Mouse (Mus musculus) frontal cortex, postnatal 14 days (tissue): ENCODE results near the gene Col2a1.
A peak's percentile ranks its signal among the peaks of the same experiment; 100 is the strongest.

Experiments used
- DNase-seq, 2 experiments: peaks; one replicate each; pipeline ENCODE4 v3.0.0; 2022; ENCODE audit warnings: low spot score in 2 of 2

Gene Col2a1

GRCm38 (mm10) chr15:98002991-98003821 lies 1.3 kb downstream of the Col2a1 start:
- no peak for DNase-seq

DNA sequence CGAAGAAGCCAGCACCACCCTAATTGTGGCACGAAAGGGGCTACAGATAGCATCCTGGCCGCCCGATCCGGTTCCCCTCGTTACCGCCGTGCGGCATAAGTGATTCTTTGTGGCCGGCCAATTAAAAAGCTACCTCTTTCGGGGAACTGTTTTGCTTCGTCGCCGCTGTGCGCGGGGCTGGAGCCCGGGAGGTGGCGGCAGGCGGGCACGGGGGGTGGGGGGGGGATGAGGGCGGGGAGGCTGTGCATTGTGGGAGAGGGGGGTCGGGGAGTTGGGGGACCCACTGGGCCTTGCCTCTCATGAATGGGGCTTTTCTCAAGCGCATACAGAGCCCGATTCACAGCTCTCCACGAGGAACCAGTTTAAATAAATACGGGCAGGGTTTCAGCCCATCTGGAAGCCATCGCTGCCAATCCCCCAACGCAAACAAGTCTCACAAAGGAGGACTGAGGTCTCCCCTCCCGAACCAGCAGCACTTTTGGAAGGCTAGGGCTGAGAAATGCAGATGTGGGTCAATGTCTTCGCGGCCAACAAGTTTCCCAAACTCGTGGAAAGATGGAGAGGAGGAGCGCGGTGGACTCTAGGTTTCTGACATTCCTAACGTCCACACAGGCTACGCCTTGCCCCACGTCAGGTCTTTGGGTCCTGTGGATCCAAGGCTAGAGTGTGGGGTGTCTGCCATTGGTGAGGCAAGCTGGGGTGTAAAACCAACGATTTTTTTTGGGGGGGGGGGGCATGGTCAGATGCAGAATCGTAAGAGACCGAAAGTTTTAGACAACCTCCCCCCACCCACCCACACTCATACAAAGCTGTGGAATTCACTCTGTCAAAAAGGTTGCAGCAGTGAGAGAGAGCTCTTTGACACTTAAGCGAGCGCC lies 2.1 kb downstream of the Col2a1 start:
- DNase-seq, result no peak

- DNase-seq, result no peak
Measured at GRCm38 (mm10) chr15:98001321-98002112, 3.0 kb downstream of the Col2a1 start.

- no peak for DNase-seq
Measured at GRCm38 (mm10) chr15:97999991-98000390, 4.5 kb downstream of the Col2a1 start.

GRCm38 (mm10) chr15:97999546-97999945 lies 4.9 kb downstream of the Col2a1 start:
- DNase-seq, result no peak

DNA sequence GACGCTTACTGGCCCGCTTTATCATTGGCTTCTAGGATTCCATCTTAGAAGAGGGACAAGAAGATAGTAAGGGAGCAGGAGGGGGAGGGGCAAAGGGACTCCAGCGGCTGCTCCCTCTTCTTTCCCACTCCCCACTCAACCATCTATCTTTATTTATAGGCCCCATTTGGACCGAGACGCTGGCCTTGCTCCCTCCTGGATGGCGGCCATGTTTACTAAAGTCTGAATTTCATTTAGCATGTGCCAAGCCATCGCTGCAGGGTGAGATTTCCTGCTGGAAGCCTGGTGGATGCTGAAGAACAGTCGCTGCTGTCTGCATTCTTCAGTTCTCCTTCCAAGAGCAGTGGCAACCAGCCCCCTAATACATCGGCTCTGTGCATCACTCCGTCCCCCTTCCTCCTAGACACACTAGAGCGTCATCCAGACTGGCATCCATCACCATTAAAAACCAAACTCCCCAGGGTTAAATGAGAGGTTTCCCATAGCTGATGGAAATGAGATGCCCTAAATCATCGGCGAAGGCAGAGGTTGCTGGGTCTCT lies 7.7 kb downstream of the Col2a1 start:
- peak in 1 of 2 experiments; percentile 35 for DNase-seq

DNA sequence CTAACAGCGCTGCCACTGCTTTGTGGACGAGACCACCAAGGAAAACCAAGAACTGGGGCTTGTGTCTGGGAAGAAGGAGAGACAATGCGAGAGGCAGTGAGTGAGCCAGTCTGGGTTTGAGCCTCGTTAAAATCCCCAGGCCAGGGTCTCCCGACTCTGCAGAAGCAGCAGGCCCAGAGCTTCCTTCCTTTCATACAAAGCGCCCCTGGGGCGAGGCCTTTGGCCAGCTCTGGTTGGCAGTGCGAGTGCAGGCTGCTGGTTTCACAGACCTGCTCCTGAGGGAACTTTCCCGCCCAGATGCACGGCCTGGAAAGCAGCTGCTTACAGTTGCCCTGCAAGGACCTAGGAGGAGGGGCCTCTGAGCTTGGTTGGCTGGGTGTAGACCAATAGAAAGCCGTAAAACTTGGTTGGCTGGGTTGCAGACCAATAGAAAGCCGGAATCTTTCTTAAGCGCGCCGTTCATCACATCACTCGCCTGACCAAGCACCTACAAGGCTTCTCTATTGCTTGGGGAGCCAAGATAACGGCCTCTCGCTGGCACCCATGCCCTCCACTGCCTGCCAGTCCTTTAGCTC lies 11.7 kb downstream of the Col2a1 start:
- peak; percentile 70 to 82 for DNase-seq

DNA sequence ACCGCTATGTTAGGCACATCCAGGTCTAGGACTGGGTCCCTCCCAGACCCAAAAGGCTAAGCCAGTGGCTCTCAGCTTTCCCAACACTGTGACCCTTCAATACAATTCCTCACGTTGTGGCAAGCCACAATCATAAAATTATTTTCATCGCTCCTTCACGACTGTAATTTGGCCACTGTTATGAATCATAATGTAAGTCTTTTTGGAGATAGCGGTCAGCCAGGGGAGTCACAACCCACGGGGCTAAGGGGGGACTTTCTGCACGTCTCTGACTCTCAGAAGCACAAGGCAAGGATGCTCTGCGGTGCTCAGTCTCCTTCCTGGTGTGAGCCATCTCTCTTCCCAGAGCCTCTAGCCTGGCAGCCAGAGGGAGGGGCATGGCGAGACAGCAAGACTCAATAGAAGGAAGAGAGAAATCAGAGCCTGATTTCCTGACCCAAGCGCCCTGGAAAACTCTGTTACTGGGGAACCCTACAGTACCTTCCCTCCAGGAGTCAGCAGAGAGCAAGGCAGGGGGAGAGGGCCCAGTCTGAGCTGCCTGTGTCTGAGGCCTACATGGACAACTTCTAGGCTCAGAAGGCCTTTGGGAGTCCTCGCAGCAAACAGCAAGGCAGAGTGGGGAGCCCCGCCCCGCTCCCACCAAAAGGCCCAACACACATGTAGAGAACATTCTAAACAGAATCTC lies 12.3 kb downstream of the Col2a1 start:
- no peak for DNase-seq

DNA sequence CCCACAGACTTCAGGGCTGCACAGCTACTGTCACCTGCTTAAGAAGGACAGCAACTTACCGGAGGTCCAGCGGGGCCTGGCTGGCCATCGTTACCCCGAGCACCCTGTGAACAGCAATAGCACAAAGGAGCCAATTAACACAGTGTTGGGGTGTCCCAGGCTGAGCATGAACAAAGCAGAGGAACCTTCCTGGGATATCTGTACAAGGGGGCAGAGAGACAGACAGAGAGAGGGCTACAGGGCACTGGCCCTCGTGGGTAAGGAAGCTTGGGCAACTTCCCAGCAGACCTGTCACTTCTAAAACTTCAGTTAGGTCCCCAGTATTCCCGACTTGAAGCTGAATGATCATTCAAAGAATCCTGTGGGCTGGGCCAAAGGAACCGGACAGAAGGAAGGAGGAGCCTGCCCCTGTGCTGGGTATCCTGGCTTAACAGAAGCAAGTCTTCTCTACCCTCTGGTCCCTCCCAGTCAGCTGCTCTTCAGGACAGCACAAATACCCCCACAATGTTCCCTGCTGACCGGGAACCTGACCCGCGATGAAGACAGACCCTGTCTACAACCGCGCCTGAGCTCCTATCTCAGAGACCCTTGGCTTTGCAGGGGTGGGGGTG lies 13.1 kb downstream of the Col2a1 start:
- no peak for DNase-seq

DNA sequence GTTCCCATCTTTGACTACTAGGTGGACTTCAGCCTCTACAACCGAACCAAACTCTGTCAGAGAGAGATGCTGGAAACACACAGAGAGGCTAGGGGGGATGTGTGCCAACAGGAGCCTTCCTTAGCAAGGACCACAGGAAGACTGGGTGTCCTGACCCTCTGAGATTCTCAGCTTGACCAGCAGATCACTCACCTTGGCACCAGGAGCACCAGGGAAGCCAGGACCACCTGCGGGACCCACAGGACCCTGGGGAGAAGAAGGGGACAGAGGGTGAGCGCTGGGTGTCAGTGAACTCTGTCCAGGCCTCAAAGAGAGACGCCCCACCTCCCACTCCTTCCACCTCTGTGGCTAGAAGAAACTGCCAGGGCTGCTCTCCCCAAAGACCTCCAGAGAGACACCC lies 13.8 kb downstream of the Col2a1 start:
- no peak for DNase-seq

GRCm38 (mm10) chr15:97990124-97990523 lies 14.4 kb downstream of the Col2a1 start:
- DNase-seq, result no peak

DNA sequence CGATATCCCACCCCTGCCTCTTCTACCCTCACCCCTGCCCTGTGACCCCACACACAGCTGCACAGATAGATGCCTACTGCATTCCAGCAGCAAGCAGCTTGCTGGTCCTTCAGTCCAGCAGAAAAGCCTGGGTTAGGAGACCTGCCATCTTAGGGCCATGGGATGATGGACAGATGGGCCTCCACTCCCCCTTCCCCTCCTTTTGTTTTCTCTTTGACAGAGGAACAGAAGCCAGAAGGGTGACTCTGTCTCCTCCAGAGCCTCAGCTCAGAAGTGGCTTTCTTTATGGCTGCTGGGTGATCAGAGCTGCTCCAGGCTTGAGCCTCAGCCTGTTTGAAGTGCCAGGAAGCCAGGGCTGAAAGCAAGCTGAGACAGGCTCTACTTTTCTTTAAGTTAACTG lies 15.0 kb downstream of the Col2a1 start:
- DNase-seq, result no peak

GRCm38 (mm10) chr15:97981560-97981959 lies 22.9 kb downstream of the Col2a1 start:
- DNase-seq, result no peak

DNA sequence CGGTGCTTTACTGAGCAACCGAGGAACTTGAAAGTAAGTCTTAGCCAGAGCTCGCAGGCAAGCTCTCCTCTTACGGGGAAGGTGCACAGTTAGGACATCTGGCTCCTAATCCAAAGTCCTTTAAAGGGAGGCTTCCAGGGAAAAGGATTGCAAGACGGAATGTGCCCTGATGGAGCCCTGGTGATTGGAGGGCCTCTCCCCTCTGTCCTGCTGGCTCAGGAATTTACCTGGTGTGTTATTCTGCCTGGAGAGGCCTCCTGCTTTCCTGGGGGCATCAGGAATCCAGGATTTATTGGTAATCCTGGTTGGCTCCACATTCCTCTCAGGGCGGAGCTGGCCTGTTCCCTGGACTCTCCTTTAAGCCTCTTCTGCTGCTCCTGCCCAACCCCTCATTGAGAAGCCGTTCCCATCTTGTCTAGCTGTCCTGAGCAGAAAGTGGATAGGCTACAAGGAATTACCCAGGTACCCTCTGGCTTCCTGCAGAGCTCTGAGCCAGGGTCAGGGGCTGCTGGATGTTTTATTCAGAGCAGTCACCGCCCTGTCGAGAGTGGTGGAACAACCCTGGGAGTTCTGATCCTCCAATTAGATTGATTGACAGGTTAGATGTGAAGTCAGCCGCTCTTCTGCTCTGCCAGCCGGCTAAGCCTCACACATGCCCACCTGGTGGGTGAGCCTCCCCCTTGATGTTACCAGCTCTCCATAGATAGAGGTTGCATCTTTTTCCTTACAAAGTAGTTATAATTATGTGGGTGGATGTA lies 31.1 kb downstream of the Col2a1 start:
- DNase-seq, result no peak

GRCm38 (mm10) chr15:97972580-97972979 lies 31.9 kb downstream of the Col2a1 start:
- no peak for DNase-seq

DNA sequence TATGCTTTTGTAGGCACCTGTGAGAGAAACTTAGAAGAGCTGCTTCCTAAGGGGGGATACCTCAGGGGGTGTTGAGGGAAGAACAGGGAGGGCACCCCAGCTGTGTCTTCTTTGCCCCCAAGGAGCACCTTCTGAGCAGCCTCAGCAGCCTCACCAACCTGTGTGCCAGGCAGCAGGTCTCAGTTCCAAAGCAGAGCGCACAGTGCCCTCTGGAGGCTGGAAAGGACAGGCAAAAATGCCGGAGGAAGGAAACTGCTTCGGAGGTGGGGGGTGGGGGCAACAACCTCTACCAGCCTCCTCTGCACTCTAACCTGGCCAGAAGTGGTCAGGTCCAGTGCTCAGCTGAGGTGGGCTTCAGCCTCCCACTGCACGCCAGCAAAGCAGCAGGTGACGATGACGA lies 34.2 kb downstream of the Col2a1 start:
- DNase-seq, result no peak

- DNase-seq, result no peak
Measured at GRCm38 (mm10) chr15:97965311-97966045, 39.0 kb downstream of the Col2a1 start.

- DNase-seq, result no peak
Measured at GRCm38 (mm10) chr15:97964836-97965187, 39.7 kb downstream of the Col2a1 start.
